Mouse (Mus musculus): Measurements from ENCODE around the gene 1110017D15Rik. TPM values are rescaled to one million over a fixed set of nuclear protein-coding genes. Genes with fewer than 3 reads are reported as not detected.

1110017D15Rik gene
- polyA plus RNA-seq (2012; rRNA removed; ENCODE audit: low replicate concordance) = not detected in 2 replicates

GRCm38 (mm10) chr4:41517233-41517632 is at the start of gene 1110017D15Rik:
Gene 1110017D15Rik (minus strand): TSS chr4:41517333.

GRCm38 (mm10) chr4:41502986-41503412 is 14.1 kb downstream of the 1110017D15Rik start, which contains the start of gene AI464131:
Gene AI464131 (minus strand): TSS chr4:41503076.

GRCm38 (mm10) chr4:41464345-41465286 is 52.5 kb downstream of the 1110017D15Rik start, which contains the start of the genes Kif24 and Nudt2:
Gene Kif24 (minus strand): TSS chr4:41464887.
Gene Nudt2 (plus strand): TSS chr4:41465151.

Other genes starting within 250 kb of the 1110017D15Rik start
- gene Ubap2, start 242.2 kb downstream of the 1110017D15Rik start, polyA plus RNA-seq (2012; rRNA removed; ENCODE audit: low replicate concordance) = 77.9 and 166 TPM in 2 replicates
- gene Dcaf12, start 202.4 kb downstream of the 1110017D15Rik start, polyA plus RNA-seq (2012; rRNA removed; ENCODE audit: low replicate concordance) = 11.7 and 20.3 TPM in 2 replicates
- gene Ubap1, start 168.3 kb downstream of the 1110017D15Rik start, polyA plus RNA-seq (2012; rRNA removed; ENCODE audit: low replicate concordance) = 15.5 and 20.7 TPM in 2 replicates
- gene Kif24, start 52.4 kb downstream of the 1110017D15Rik start, polyA plus RNA-seq (2012; rRNA removed; ENCODE audit: low replicate concordance) = 0.70 and 1.2 TPM in 2 replicates
- gene Nudt2, start 52.2 kb downstream of the 1110017D15Rik start, polyA plus RNA-seq (2012; rRNA removed; ENCODE audit: low replicate concordance) = 4.2 and 5.5 TPM in 2 replicates
- 6.8 and 8.2 TPM in 2 replicates for gene AI464131, start 14.3 kb downstream of the 1110017D15Rik start, polyA plus RNA-seq (2012; rRNA removed; ENCODE audit: low replicate concordance)
- gene Fam219a, start 52.2 kb upstream of the 1110017D15Rik start, polyA plus RNA-seq (2012; rRNA removed; ENCODE audit: low replicate concordance) = 16.8 and 27.1 TPM in 2 replicates
- gene Dnaic1, start 52.4 kb upstream of the 1110017D15Rik start, polyA plus RNA-seq (2012; rRNA removed; ENCODE audit: low replicate concordance) = 2.2 and 4.2 TPM in 2 replicates
- 10.3 and 10.8 TPM in 2 replicates for gene Enho, start 123.0 kb upstream of the 1110017D15Rik start, polyA plus RNA-seq (2012; rRNA removed; ENCODE audit: low replicate concordance)
- gene Cntfr, start 179.8 kb upstream of the 1110017D15Rik start, polyA plus RNA-seq (2012; rRNA removed; ENCODE audit: low replicate concordance) = 2.2 and 3.4 TPM in 2 replicates
- 38.6 and 72.8 TPM in 2 replicates for gene Il11ra1, start 182.7 kb upstream of the 1110017D15Rik start, polyA plus RNA-seq (2012; rRNA removed; ENCODE audit: low replicate concordance)
- 44.2 and 56.4 TPM in 2 replicates for gene Rpp25l, start 196.2 kb upstream of the 1110017D15Rik start, polyA plus RNA-seq (2012; rRNA removed; ENCODE audit: low replicate concordance)
- 37.8 and 51.4 TPM in 2 replicates for gene Dctn3, start 205.8 kb upstream of the 1110017D15Rik start, polyA plus RNA-seq (2012; rRNA removed; ENCODE audit: low replicate concordance)
- not detected in 2 replicates for gene Arid3c, start 213.8 kb upstream of the 1110017D15Rik start, polyA plus RNA-seq (2012; rRNA removed; ENCODE audit: low replicate concordance)
- 105 and 141 TPM in 2 replicates for gene Galt, start 237.9 kb upstream of the 1110017D15Rik start, polyA plus RNA-seq (2012; rRNA removed; ENCODE audit: low replicate concordance)
- 40.0 and 47.2 TPM in 2 replicates for gene Sigmar1, start 238.8 kb upstream of the 1110017D15Rik start, polyA plus RNA-seq (2012; rRNA removed; ENCODE audit: low replicate concordance)